Mouse (Mus musculus): ENCODE measurements around the gene Polr1c. TPM values are rescaled to one million over a fixed set of nuclear protein-coding genes. Genes with fewer than 3 reads are reported as not detected.

The Polr1c gene
- polyA plus RNA-seq, 1 experiment from 2014 or later = 92.4 TPM

DNA sequence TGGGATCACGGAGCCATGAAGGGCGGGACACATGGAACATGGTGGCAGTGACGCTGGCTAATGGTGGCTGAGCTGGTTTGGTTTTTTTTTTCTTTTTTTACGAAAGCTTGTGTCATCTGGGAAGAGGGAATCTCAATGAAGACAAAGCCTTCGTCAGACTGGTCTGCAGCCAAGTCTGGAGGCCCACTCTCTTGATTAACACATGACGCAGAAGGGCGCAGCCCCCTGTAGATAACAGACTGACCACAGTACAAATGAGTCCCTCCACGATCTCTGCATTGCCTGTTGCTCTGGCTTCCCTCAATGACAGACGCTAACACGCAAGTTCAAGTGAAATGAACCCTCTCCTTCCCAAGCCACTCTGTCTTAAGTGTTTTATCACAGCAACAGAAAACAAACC lies 27.7 kb upstream of the Polr1c start:
- H3K9me3 ChIP-seq = no peaks in the 10 kb centered on the region
- ATAC-seq (ENCODE audit: borderline replicate concordance, extremely low read depth, low FRiP score, low TSS enrichment) = no peak
- no peak overlapping the region for H3K4me3 ChIP-seq
- H3K27me3 ChIP-seq = no peaks in the 10 kb centered on the region
- no peak overlapping the region for H3K4me2 ChIP-seq
- H3K4me1 ChIP-seq = peaks cover under 1% of the 10 kb centered on the region
- H3K9ac ChIP-seq = no peak overlapping the region
- H3K27ac ChIP-seq = no peak overlapping the region
- WGBS = 86% methylated on average over 10 of the region's 10 CpGs
- peaks cover 57% of the 10 kb centered on the region for H3K36me3 ChIP-seq

- H3K4me1 ChIP-seq = peaks cover 2% of the 10 kb centered on the region
- ATAC-seq (ENCODE audit: borderline replicate concordance, extremely low read depth, low FRiP score, low TSS enrichment) = no peak
Measured at GRCm38 (mm10) chr17:46275034-46275433, 27.2 kb upstream of the Polr1c start.

DNA sequence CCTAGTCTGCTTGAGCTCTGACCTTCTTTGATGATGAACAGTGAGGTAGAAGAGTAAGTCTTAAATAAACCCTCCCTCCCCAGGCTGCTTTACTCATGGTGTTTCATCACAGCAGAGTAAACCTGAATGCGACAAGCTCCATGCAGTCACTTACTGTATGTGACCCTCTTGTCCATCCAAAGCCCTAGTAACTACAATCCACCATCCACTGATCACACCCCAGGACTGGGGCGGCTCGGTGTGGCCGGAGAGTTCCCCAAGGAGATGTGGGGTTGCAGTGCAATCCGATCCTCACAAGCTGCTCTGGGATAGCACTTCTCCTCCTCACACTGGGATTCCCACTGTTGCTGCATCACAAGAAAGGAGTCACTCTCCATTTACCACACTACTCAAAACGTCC lies 26.6 kb upstream of the Polr1c start:
- no peaks in the 10 kb centered on the region for H3K9me3 ChIP-seq
- H3K4me1 ChIP-seq = peaks cover 5% of the 10 kb centered on the region
- ATAC-seq (ENCODE audit: borderline replicate concordance, extremely low read depth, low FRiP score, low TSS enrichment) = no peak
- no peak overlapping the region for H3K27ac ChIP-seq
- 65% methylated on average over 6 of the region's 6 CpGs for WGBS
- peaks cover 57% of the 10 kb centered on the region for H3K36me3 ChIP-seq
- H3K4me2 ChIP-seq = no peak overlapping the region
- H3K4me3 ChIP-seq = no peak overlapping the region
- H3K27me3 ChIP-seq = no peaks in the 10 kb centered on the region
- no peak overlapping the region for H3K9ac ChIP-seq

More at GRCm38 (mm10) chr17:46275034-46275433, 27.2 kb upstream of the Polr1c start:
- no peaks in the 10 kb centered on the region for H3K9me3 ChIP-seq
- H3K4me2 ChIP-seq = no peak overlapping the region
- no peak overlapping the region for H3K4me3 ChIP-seq
- H3K9ac ChIP-seq = no peak overlapping the region
- H3K36me3 ChIP-seq = peaks cover 59% of the 10 kb centered on the region
- no peaks in the 10 kb centered on the region for H3K27me3 ChIP-seq
- no peak overlapping the region for H3K27ac ChIP-seq
- 80% methylated on average over 6 of the region's 6 CpGs for WGBS

GRCm38 (mm10) chr17:46273803-46274236 lies 26.0 kb upstream of the Polr1c start:
- Histone ChIP-seq H3K27me3 (no peaks in the 10 kb centered on the region), H3K9ac (no peak overlapping the region), H3K4me2 (no peak overlapping the region), H3K9me3 (no peaks in the 10 kb centered on the region), H3K36me3 (peaks cover 50% of the 10 kb centered on the region), H3K4me3 (no peak overlapping the region), H3K4me1 (peaks cover 5% of the 10 kb centered on the region), H3K27ac (no peak overlapping the region)
- ATAC-seq (ENCODE audit: borderline replicate concordance, extremely low read depth, low FRiP score, low TSS enrichment) = no peak
- 62% methylated on average over 1 of the region's 1 CpGs for WGBS

DNA sequence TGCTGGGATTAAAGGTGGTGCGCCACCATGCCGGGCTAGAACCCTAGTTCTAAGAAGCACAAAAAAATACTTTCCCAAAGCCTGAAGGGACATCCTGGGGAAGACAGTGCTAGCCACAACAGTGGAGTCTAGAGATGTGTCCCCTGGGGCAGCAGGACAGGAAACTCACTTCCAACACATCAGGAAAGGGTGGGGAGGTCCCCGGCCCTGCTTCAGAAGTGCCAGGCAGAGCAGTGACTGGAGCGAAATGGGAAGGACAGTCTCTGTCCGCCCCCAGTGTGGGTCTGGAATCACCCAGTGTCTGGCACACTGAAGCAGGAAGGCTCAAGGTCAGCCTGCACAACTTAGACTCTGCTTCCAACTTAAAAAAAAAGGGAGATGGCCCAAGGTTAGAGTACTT lies 24.8 kb upstream of the Polr1c start:
- H3K9me3 ChIP-seq = no peaks in the 10 kb centered on the region
- no peak overlapping the region for H3K27ac ChIP-seq
- no peaks in the 10 kb centered on the region for H3K27me3 ChIP-seq
- no peak overlapping the region for H3K4me2 ChIP-seq
- ATAC-seq (ENCODE audit: borderline replicate concordance, extremely low read depth, low FRiP score, low TSS enrichment) = no peak
- H3K36me3 ChIP-seq = peaks cover 41% of the 10 kb centered on the region
- peaks cover 5% of the 10 kb centered on the region for H3K4me1 ChIP-seq
- no peak overlapping the region for H3K9ac ChIP-seq
- H3K4me3 ChIP-seq = no peak overlapping the region
- 76% methylated on average over 5 of the region's 5 CpGs for WGBS

GRCm38 (mm10) chr17:46272058-46272457 lies 24.2 kb upstream of the Polr1c start:
- Histone ChIP-seq H3K27me3 (no peaks in the 10 kb centered on the region), H3K36me3 (peaks cover 39% of the 10 kb centered on the region), H3K4me1 (peaks cover 10% of the 10 kb centered on the region), H3K9me3 (no peaks in the 10 kb centered on the region), H3K4me2 (no peak overlapping the region), H3K4me3 (no peak overlapping the region), H3K9ac (no peak overlapping the region), H3K27ac (no peak overlapping the region)
- ATAC-seq (ENCODE audit: borderline replicate concordance, extremely low read depth, low FRiP score, low TSS enrichment) = no peak
- 85% methylated on average over 2 of the region's 2 CpGs for WGBS

- H3K9me3 ChIP-seq = no peaks in the 10 kb centered on the region
- 71% methylated on average over 19 of the region's 19 CpGs for WGBS
- peaks cover 36% of the 10 kb centered on the region for H3K36me3 ChIP-seq
- peaks cover 17% of the 10 kb centered on the region for H3K4me1 ChIP-seq
- no peak overlapping the region for H3K9ac ChIP-seq
- H3K27ac ChIP-seq = no peak overlapping the region
- H3K4me2 ChIP-seq = no peak overlapping the region
- H3K4me3 ChIP-seq = no peak overlapping the region
- no peak for ATAC-seq (ENCODE audit: borderline replicate concordance, extremely low read depth, low FRiP score, low TSS enrichment)
- no peaks in the 10 kb centered on the region for H3K27me3 ChIP-seq
Measured at GRCm38 (mm10) chr17:46269771-46270534, 22.1 kb upstream of the Polr1c start.

GRCm38 (mm10) chr17:46268026-46268720 lies 20.3 kb upstream of the Polr1c start:
- H3K9me3 ChIP-seq = no peaks in the 10 kb centered on the region
- H3K36me3 ChIP-seq = peaks cover 49% of the 10 kb centered on the region

GRCm38 (mm10) chr17:46267511-46267910 lies 19.7 kb upstream of the Polr1c start:
- Histone ChIP-seq H3K27ac (no peak overlapping the region), H3K9me3 (no peaks in the 10 kb centered on the region), H3K4me1 (peaks cover 17% of the 10 kb centered on the region), H3K9ac (no peak overlapping the region), H3K4me3 (no peak overlapping the region), H3K36me3 (peaks cover 56% of the 10 kb centered on the region), H3K4me2 (no peak overlapping the region), H3K27me3 (no peaks in the 10 kb centered on the region)
- WGBS = 69% methylated on average over 7 of the region's 7 CpGs
- ATAC-seq (ENCODE audit: borderline replicate concordance, extremely low read depth, low FRiP score, low TSS enrichment) = no peak

More at GRCm38 (mm10) chr17:46268026-46268720, 20.3 kb upstream of the Polr1c start:
- ATAC-seq (ENCODE audit: borderline replicate concordance, extremely low read depth, low FRiP score, low TSS enrichment) = no peak
- Histone ChIP-seq H3K4me1 (peaks cover 17% of the 10 kb centered on the region), H3K27ac (no peak overlapping the region), H3K4me2 (no peak overlapping the region), H3K4me3 (no peak overlapping the region), H3K9ac (no peak overlapping the region), H3K27me3 (no peaks in the 10 kb centered on the region)
- 76% methylated on average over 10 of the region's 10 CpGs for WGBS

- H3K4me1 ChIP-seq = peaks cover 17% of the 10 kb centered on the region
- H3K9me3 ChIP-seq = no peaks in the 10 kb centered on the region
- H3K9ac ChIP-seq = no peak overlapping the region
- ATAC-seq (ENCODE audit: borderline replicate concordance, extremely low read depth, low FRiP score, low TSS enrichment) = no peak
- no peak overlapping the region for H3K4me3 ChIP-seq
- H3K27me3 ChIP-seq = no peaks in the 10 kb centered on the region
- H3K4me2 ChIP-seq = no peak overlapping the region
- 57% methylated on average over 6 of the region's 6 CpGs for WGBS
- peak overlapping the region; percentile 84 for H3K27ac ChIP-seq
- H3K36me3 ChIP-seq = peaks cover 59% of the 10 kb centered on the region
Measured at GRCm38 (mm10) chr17:46266986-46267385, 19.1 kb upstream of the Polr1c start.

- Histone ChIP-seq H3K27me3 (no peaks in the 10 kb centered on the region), H3K4me1 (peaks cover 17% of the 10 kb centered on the region), H3K4me2 (no peak overlapping the region), H3K4me3 (no peak overlapping the region), H3K9me3 (no peaks in the 10 kb centered on the region), H3K27ac (peak overlapping the region; percentile 84), H3K36me3 (peaks cover 59% of the 10 kb centered on the region), H3K9ac (no peak overlapping the region)
- WGBS = 20% methylated on average over 14 of the region's 14 CpGs
- peak; percentile 77 for ATAC-seq (ENCODE audit: borderline replicate concordance, extremely low read depth, low FRiP score, low TSS enrichment)
Measured at GRCm38 (mm10) chr17:46265918-46266618, 18.2 kb upstream of the Polr1c start.

DNA sequence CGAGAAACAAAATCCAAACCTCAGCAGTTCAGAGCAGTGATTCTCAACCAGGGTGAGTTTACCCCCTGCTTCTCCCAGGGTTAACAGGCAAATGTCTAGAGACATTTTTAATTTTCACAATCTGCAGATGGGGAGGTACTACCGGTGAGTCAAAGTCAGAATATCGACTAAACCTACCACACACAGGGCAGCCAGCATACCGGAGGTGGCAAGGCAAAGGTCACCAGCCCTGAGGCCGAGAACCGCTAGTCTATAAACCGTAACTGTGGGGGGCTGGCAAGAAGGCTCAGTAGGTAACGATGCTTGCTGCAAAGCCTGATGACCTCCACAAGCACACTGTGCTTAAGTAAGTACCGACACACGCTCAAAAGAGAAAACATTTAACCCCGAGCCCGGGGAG lies 17.6 kb upstream of the Polr1c start:
- Histone ChIP-seq H3K9me3 (no peaks in the 10 kb centered on the region), H3K4me2 (no peak overlapping the region), H3K27ac (peak overlapping the region; percentile 84), H3K4me1 (peaks cover 17% of the 10 kb centered on the region), H3K36me3 (peaks cover 59% of the 10 kb centered on the region), H3K9ac (no peak overlapping the region), H3K27me3 (no peaks in the 10 kb centered on the region), H3K4me3 (no peak overlapping the region)
- WGBS = 85% methylated on average over 12 of the region's 12 CpGs
- no peak for ATAC-seq (ENCODE audit: borderline replicate concordance, extremely low read depth, low FRiP score, low TSS enrichment)

All from lung, embryonic 15.5 days (tissue).